Mouse (Mus musculus) liver, adult (tissue): ENCODE data around the gene Dync2li1.

Source experiments
- GATA4 ChIP-seq: IDR thresholded peaks from 2 replicates; pipeline ENCODE4 v1.6.1; 2014; ENCODE audit warnings: mild to moderate bottlenecking, low read length; ENCODE audit not compliant: insufficient replicate concordance

Gene Dync2li1

DNA sequence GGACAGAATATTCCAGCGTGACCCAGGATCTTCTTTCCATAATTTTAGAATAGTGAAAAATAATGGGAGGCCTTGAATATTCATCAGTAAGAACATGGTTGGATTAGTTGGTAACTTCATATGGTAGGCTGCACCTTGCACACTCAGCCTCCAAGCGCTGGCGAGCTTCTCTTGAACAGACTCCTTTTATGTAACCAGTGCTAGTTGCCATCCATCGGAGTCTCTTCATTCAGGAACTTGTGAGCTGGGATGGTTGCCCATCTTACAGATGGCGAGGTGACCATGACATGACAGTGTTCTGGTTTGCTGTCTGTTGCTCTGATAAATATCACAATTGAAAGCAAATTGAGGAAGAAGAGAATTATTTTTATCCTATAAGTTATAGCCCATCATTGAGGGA lies 24.5 kb upstream of the Dync2li1 start:
- TF ChIP-seq GATA4: no peak

DNA sequence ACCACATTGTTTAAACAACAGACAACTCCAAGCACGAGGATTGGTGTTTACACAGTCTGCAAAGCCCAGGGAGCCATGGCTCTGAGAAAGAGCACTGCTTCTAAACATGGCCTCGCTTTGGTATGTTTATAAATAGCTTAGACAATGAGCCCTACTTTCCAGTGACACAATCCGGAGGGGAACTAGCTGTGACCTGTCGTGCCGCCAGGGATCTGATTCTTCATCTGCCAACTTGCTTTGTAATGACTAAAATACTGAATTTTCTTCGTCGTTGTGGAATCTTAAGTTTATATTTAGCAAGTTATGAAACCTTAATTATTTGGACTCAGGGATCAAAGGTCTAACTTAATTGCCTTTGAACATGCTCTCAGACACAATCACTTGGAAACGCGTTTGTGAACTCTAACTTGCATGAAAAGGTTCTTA lies 23.1 kb upstream of the Dync2li1 start:
- no peak for TF ChIP-seq GATA4

DNA sequence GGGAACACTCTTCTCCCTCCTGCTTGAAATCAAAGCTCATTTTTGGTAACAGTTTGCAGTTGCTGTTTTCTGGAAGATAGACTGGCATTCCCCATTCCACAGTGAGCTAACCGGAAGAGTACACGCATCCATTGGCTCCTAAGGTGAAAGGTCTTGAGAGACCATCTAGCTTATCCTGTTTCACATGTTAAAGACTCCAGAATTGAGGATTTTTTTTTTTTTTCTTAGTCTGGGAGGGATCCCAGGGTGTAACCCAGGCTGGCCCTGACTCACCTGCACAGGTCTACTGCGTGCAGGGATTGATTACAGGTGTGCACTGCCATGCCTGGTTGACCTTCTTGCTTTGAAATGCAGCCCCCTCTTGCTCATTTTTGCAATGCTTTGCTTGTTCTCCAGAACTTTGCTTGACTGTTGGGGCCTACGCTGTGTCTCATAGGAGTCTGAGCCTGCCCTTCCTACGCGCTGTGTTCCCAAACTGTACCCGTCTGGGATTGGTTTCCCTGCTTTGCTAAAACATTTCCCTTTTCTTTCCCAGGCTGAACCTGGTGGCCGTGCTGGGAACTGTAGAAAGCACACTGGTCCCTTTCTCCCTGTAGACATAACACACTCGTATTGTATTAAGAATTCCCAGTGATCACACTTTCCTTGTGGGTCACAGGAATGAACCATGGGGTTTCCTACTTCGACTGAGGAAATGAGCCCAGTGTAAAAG lies 22.4 kb upstream of the Dync2li1 start:
- TF ChIP-seq GATA4: no peak

DNA sequence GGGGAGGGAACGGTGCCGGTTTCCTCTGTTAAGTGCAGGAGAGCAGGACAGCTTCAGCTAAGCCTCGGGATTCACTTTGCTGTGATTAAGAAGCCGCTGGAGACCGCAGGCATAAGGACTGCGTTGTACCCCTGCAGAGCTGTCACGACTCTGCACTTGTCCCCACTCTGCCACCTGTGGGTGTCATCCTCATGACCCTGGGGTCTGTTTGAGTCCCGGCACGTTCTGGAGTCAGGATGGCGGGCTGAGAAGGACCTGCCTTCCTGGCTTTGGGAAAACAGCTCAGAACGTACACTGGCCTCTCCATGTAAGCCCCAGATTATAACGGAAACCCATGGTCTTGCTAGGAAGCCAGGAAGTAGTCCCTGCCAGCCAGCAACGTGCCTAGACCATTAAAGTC lies 19.3 kb upstream of the Dync2li1 start:
- no peak for TF ChIP-seq GATA4

DNA sequence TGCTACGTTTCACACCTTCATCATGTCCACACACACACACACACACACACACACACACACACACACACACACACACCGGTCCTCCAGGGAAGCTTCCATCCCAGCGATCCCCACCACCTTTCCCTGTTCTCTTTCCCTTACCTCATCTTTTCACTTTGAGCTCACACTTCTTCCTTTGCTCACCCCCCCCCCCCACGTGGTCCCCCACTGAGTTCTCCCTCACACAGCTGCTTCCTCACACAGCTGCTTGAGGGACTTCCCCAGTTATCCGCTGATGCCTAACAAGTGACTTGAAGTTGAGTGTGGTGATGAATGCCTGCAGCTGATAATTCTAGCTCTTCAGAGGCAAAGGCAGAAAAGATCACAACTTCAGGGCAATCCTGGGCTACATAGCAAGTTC lies 18.7 kb upstream of the Dync2li1 start:
- no peak for TF ChIP-seq GATA4

DNA sequence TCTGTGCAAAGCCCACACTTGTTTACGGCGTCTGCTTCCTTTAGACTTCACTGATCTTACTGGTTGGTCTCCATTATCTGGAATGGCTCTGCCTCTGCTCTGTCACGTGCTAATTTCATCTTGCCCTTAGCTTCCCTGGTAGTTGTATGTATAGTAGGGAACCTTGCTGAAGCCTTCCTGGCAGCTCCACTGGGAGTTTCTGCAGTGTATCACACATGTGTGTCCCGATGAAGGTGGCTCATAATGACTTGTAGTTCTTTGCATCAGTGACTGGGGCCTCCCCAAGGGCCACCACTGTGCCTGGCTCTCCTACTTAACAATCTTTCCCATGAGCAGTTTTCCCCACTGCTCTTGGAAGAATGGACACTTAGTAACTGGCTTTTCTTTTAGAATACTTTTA lies 17.7 kb upstream of the Dync2li1 start:
- TF ChIP-seq GATA4: no peak

DNA sequence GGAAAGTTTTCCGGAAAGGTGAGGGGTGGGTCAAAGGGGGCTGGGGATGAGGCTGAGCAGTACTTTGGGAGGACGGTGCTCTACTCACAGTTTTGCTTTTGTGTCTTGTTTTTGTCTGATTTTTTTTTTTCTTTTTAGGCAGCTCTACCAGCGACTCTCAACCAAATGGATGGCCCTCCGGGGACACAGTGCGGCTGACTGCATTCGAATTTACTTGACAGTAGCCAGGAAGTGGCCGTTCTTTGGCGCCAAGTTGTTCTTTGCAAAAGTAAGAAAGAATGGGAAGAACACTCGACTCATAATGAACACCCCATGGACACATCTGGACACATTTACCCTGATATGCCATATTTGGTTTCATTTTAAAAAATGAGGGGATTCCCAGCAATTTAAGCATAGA lies 14.8 kb upstream of the Dync2li1 start:
- no peak for TF ChIP-seq GATA4

DNA sequence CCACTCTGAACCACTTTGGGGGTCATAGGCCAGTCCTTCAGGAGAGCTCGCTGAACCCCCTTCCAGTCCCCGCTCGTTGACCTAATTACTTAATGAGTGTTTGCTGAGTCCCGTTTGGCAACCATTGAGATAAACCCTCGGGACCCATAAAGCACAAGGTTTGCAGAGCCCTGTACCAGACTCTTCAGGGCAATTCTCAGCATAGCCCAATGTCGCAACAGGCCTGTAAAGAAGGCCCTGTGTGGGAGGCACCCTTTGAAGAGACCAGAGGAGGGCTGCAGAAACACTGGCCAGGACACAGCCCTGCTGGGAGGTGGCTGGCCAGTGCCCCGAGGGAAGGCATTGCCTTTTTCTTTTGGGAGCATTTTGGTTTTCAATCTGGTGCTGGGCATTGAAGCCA lies 14.3 kb upstream of the Dync2li1 start:
- no peak for TF ChIP-seq GATA4

DNA sequence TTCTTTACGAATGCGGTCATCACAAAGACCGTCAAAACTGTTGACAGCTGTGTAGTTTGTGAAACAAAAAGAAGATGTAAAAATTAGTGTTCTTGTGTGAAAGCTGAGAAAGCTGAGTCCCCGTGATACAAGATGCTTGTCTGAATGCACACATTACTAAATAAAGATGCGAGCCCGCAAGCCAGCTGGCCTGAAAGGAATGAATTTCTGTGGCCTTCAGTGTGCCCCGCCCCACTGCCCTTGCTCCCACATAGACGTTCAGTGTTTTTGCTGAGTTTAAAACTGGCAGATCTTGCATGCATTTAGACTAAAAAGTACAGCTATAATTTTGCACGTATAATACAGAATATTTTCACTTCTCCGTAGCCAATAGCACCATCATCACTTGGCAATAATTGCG lies 10.5 kb upstream of the Dync2li1 start:
- no peak for TF ChIP-seq GATA4

DNA sequence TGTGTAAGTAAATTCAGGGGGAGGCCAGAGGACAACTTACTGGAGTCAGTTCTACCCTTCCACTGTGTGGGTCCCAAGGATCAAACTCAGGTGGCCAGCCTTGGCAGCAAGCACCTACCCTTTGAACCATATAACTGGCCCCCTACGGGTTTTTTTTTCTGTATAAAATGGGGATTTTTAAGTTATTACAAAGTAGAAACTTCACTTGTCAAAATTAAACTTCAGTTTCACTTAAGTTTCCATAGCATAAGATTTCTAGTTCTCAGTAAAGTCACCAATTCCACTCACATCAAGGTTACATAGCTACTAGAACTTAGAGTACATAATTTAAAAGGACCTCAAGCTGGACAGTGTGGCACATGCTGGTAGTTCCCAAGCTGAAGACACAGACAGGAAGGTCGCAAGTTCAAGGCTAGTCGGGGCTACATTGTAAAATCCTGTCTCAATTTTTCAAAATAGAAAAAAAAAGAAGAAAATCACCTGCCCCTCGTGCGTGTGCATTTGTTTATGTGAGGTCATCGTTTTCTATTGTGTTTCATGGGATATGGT lies 9.7 kb upstream of the Dync2li1 start:
- no peak for TF ChIP-seq GATA4

DNA sequence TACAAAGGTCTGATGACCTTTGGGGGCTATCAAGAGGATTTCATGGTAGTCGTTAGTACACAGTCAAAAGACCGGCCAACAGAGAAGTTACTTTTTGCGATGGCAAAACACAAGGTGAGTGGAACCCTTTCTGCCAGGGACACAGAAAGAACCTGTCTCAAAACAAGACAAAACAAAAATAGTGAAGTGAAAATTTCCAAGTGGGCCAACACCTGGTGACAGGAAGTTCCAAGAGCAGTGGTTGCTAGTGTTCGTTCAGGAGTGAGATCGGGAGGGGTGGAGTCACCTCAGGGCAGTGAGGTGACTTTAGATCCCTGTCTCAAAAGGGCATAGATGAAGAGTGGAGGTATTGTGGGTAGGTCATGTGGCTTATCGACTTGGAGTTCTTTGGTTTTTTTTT lies 8.3 kb upstream of the Dync2li1 start:
- no peak for TF ChIP-seq GATA4

DNA sequence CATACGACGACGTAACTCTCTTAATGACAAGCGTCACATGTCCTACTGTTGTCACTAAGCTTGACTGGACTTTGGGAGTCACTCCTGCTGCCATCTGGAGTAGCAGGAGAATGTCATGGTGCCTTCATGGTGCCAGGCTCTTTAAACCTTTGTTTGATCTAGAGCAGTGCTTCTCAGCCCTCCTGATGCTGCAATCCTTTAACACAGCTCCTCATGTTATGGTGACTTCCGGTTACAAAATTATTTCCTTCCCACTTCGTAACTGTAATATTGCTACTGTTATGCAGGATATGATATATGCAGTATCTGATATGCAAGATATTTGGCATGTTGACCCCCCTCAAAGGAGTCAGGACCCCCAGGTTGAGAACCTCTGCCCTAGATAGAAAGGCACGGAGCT lies 7.2 kb upstream of the Dync2li1 start:
- TF ChIP-seq GATA4: no peak

DNA sequence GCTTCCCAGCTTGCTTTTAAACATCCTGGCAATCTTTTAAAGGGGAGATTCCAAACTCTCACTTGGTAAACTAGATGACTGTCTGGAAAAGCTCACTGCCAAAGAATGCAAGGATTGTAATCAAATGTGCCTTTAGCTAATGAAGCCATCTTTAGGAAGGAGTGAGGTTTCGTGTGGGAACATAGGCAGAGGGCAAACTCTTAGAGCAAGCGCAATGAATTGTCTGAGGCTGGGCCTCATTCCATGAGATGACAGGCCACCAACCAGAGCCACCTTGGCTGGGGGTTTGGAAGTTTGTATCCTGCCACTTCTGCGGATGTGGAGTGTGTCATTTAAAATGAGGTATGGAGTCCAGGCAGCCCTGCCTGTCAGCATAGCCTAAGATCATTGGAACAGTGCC lies 6.2 kb upstream of the Dync2li1 start:
- no peak for TF ChIP-seq GATA4

DNA sequence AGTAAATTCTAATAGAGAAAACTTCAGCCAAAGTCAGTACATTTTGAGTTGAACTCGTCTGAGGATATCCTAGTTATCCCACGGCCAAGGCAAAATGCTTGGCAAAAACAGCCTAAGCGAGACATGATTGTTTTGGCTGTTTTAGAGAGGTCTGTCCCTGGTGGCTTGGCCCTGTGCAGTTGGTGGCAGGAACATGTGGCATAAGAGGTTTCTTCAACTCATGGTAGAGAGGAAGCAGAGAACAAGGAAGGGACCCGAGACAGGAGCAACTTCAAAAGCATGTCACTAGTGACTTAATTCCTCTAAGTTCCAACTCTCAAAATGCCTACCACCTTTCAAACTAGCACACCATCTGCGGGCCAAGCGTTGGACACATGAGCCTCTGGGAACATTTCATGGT lies 5.7 kb upstream of the Dync2li1 start:
- TF ChIP-seq GATA4: no peak

DNA sequence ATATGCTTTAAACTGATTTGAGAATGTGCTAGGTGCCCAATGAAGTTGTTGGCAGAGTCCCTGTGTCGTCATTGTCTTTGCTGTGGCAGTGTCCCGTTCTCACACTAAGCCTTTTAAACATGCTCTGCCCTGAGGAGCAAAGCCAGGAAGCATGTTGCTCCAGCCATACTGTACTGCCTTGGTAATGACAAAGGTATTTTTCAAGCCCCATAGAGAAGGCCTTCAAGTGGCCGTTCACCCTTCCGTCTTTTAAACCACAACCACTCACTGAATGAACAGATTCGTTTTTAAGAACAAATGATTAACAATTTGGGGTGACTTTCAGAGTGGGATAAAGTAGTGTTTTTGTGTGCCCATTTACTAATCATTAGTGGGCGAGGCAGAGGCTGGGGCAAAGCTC lies 5.1 kb upstream of the Dync2li1 start:
- TF ChIP-seq GATA4: no peak

DNA sequence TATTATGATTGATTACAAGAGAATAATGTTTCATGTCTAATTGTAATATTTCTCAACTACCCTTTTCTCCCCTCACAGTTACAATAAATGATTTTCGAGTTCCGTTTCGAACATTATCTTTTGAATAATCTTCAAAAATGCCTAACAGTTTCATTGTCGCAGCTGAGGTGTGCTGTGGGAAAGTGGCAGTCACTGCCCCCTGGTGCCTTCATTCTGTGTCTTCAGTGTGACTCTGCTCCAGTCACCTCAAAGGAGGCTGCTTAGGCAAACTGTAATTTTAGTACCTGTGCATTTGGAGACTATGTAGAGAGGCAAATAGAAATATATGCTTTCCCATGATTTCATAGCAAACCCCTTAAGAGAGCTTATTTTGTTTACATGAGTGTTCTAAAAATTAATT lies 4.3 kb upstream of the Dync2li1 start:
- TF ChIP-seq GATA4: no peak

DNA sequence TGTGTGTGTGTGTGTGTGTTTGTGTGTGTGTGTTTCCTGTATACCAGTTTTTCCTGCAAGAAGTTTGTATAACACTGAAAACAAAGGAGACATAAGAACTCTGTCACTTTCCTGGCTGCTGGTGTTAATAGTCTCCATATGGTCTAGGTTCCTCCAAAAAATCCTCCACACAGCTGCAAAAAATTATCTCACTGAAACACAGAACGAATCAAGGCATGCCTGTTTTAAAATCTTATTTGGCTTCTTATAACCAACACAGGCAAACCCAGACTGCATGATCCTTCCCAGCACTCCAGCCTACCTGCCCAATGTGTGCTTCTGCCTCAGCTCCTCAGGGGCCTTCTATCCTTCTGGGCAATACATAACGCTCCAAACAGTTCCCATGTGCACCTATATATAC lies 3.4 kb upstream of the Dync2li1 start:
- TF ChIP-seq GATA4: no peak
